Mouse (Mus musculus) intestine, embryonic 14.5 days (tissue): ENCODE results near the gene Mylk4. TPM values are rescaled to one million over a fixed set of nuclear protein-coding genes. Genes with fewer than 3 reads are reported as not detected.
A peak's percentile ranks its signal among the peaks of the same experiment; 100 is the strongest.

Experiments used
- ATAC-seq: fragments of 200-750 bp; cut with Nextera tagmentation; replicated peaks from 2 replicates; pipeline ENCODE4 v1.8.0; 2017; ENCODE audit warnings: low read depth, moderate number of reproducible peaks, moderate TSS enrichment, moderate library complexity; ENCODE audit not compliant: low FRiP score, low TSS enrichment
- DNase-seq: peaks from one replicate; pipeline ENCODE4 v3.0.0-alpha.2; 2018; ENCODE audit warnings: low spot score
- H3K27ac ChIP-seq: fragments of 300-500 bp; sonication (generic); 2 replicates; pipeline ENCODE4 v1.5.1; 2014; ENCODE audit warnings: low read depth, mild to moderate bottlenecking, control low read depth
- H3K27me3 ChIP-seq: fragments of 300-500 bp; sonication (generic); replicated peaks from 2 replicates; pipeline ENCODE4 v1.6.1; 2014; ENCODE audit warnings: low read length, control low read depth; ENCODE audit not compliant: control insufficient read depth, insufficient read depth
- H3K36me3 ChIP-seq: fragments of 300-500 bp; sonication (generic); 2 replicates; pipeline ENCODE4 v1.6.1; 2014; ENCODE audit warnings: low read length, control low read depth; ENCODE audit not compliant: control insufficient read depth, insufficient read depth
- H3K4me1 ChIP-seq: fragments of 300-500 bp; sonication (generic); replicated peaks from 2 replicates; pipeline ENCODE4 v1.6.1; 2014; ENCODE audit warnings: low read length, control low read depth, mixed read lengths; ENCODE audit not compliant: control insufficient read depth, insufficient read depth
- H3K4me2 ChIP-seq: fragments of 300-500 bp; sonication (generic); 2 replicates; pipeline ENCODE4 v1.6.1; 2014; ENCODE audit warnings: low read length
- H3K4me3 ChIP-seq: fragments of 300-500 bp; sonication (generic); 2 replicates; pipeline ENCODE4 v1.5.1; 2014; ENCODE audit warnings: low read depth, low read length, control low read depth, mixed read lengths
- H3K9ac ChIP-seq: fragments of 300-500 bp; sonication (generic); 2 replicates; pipeline ENCODE4 v1.6.1; 2014; ENCODE audit warnings: mild to moderate bottlenecking, low read length
- H3K9me3 ChIP-seq: fragments of 300-500 bp; sonication (generic); 2 replicates; pipeline ENCODE4 v1.6.1; 2016; ENCODE audit warnings: low read length, control low read depth; ENCODE audit not compliant: control insufficient read depth
- WGBS: fragments of 180-500 bp; shearing (Covaris S2); extraction: QIAGEN DNeasy Blood & Tissue Kit; methylation state at CpG from one replicate; pipeline ENCODE4 v1.1.7; 2014; 5-methylcytosine and 5-hydroxymethylcytosine counted together
- polyA plus RNA-seq: library from polyadenylated mRNA; unstranded; fragments of >200 nt; fragmentation: Nextera tagmentation; extraction: Ambion mirVana; gene quantifications from 2 replicates; pipeline ENCODE4 v1.2.1, GENCODE M21; 2014

The Mylk4 gene
- polyA plus RNA-seq, 1 experiment from 2014 or later, result not detected

GRCm38 (mm10) chr13:32698956-32699355 lies 84.8 kb downstream of the Mylk4 start:
- no peak overlapping the region for H3K27ac ChIP-seq
- DNase-seq (no peak), ATAC-seq (no peak)
- H3K4me1 ChIP-seq, result no peaks in the 10 kb centered on the region
- no peak overlapping the region for H3K4me3 ChIP-seq
- H3K9ac ChIP-seq, result no peak overlapping the region
- no peaks in the 10 kb centered on the region for H3K36me3 ChIP-seq
- H3K9me3 ChIP-seq, result no peaks in the 10 kb centered on the region
- no peak overlapping the region for H3K4me2 ChIP-seq
- H3K27me3 ChIP-seq, result no peaks in the 10 kb centered on the region
- WGBS, result 92% methylated on average over 3 of the region's 3 CpGs

- Histone ChIP-seq H3K9ac (no peak overlapping the region), H3K27ac (no peak overlapping the region), H3K4me3 (no peak overlapping the region), H3K4me2 (no peak overlapping the region), H3K27me3 (no peaks in the 10 kb centered on the region), H3K9me3 (no peaks in the 10 kb centered on the region), H3K36me3 (no peaks in the 10 kb centered on the region), H3K4me1 (no peaks in the 10 kb centered on the region)
- DNase-seq, result no peak
- no peak for ATAC-seq
- 88% methylated on average over 6 of the region's 6 CpGs for WGBS
These were observed 89.8 kb downstream of the Mylk4 start for GRCm38 (mm10) chr13:32693886-32694455.

DNA sequence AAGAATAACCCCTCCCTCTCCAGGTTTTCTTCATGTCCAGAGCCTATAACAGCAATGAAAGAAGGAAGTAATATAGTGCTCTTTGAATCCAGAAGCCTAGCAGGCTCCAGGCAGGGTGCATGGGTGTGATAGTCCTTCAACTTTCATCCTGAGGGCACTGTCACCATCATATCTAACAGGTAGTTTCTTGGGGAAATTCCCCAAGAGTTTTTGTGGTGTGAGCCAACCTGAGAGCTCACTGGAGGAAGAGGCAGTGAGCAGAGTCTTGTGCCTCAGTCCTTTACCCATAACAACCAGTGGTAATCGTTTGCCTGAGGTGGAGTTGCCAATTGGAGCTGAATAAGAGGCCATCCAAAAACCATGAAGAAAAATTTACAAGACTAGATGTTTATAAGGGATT lies 91.2 kb downstream of the Mylk4 start:
- H3K4me2 ChIP-seq, result no peak overlapping the region
- no peak overlapping the region for H3K9ac ChIP-seq
- no peaks in the 10 kb centered on the region for H3K27me3 ChIP-seq
- H3K9me3 ChIP-seq, result no peaks in the 10 kb centered on the region
- no peaks in the 10 kb centered on the region for H3K4me1 ChIP-seq
- no peak overlapping the region for H3K4me3 ChIP-seq
- DNase-seq, result no peak
- ATAC-seq, result no peak
- H3K27ac ChIP-seq, result no peak overlapping the region
- WGBS, result 73% methylated on average over 1 of the region's 1 CpGs
- H3K36me3 ChIP-seq, result no peaks in the 10 kb centered on the region

- Histone ChIP-seq H3K4me2 (no peak overlapping the region), H3K9me3 (no peaks in the 10 kb centered on the region), H3K4me1 (no peaks in the 10 kb centered on the region), H3K4me3 (no peak overlapping the region), H3K27ac (no peak overlapping the region), H3K36me3 (no peaks in the 10 kb centered on the region), H3K9ac (no peak overlapping the region), H3K27me3 (no peaks in the 10 kb centered on the region)
- ATAC-seq (no peak), DNase-seq (no peak)
- 86% methylated on average over 3 of the region's 3 CpGs for WGBS
These were observed 93.5 kb downstream of the Mylk4 start for GRCm38 (mm10) chr13:32690279-32690678.

DNA sequence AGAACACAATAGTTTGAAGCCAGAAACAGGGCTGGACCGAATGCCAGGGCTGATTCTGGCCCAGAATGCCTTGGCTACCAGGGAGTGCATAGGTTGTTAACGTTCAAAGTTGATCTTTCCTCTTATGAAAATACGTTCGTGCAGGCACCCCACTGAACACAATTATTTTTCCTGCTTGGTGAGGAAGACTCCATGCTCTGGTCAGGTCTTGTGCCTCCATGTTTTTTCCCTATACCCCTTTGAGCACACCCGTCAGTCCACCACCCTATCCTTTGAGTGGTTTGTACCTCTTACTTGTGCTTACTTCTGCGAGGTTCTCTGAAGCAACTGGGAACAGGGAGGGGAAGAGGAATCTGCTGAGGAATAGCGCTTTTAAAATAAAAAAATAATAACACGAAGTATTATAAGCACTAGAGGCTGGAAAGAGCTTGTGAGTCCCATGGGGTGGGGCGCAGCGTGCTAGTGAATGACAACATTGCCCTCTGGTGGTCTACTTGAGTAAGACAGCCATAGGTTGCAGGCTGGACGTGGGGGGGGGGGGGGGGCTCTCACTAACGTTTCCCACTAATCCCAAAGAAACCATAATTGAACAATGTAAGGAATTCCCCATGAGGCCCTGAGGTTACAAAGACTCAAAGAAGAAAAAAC lies 102.8 kb downstream of the Mylk4 start:
- DNase-seq (peak; percentile 77), ATAC-seq (no peak)
- H3K4me3 ChIP-seq, result no peak overlapping the region
- no peak overlapping the region for H3K27ac ChIP-seq
- no peaks in the 10 kb centered on the region for H3K27me3 ChIP-seq
- WGBS, result 36% methylated on average over 12 of the region's 12 CpGs
- H3K4me2 ChIP-seq, result peak overlapping the region; percentile 12
- no peaks in the 10 kb centered on the region for H3K36me3 ChIP-seq
- no peak overlapping the region for H3K9ac ChIP-seq
- 0 out of 2 replicates have a peak, but pooled peaks cover 2% of the 10 kb centered on the region for H3K4me1 ChIP-seq
- H3K9me3 ChIP-seq, result no peaks in the 10 kb centered on the region

- H3K4me3 ChIP-seq, result no peak overlapping the region
- H3K9ac ChIP-seq, result no peak overlapping the region
- ATAC-seq (no peak), DNase-seq (no peak)
- no peaks in the 10 kb centered on the region for H3K9me3 ChIP-seq
- no peaks in the 10 kb centered on the region for H3K27me3 ChIP-seq
- H3K4me2 ChIP-seq, result no peak overlapping the region
- H3K27ac ChIP-seq, result no peak overlapping the region
- 92% methylated on average over 12 of the region's 12 CpGs for WGBS
- 0 out of 2 replicates have a peak, but pooled peaks cover 2% of the 10 kb centered on the region for H3K4me1 ChIP-seq
- H3K36me3 ChIP-seq, result no peaks in the 10 kb centered on the region
These were observed 103.6 kb downstream of the Mylk4 start for GRCm38 (mm10) chr13:32680121-32680551.

DNA sequence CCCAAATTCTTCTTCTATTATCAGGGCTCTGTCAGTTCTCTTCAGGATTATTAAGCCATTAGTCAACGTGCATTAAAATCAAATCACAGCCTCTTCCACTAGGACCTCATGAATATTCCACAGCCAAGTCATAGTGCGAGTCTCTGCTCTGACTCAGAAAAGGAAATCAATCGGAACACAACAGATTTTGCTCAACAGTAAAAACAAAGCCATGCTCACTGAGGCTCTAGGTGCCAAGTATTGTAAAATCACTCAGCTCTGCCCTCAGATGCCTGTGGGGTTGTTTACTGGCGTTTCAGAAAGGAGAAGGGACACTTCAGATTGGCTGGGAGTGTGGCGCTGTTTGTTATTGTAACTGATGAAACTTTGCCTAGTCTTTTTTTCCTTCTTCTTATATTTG lies 104.8 kb downstream of the Mylk4 start:
- 65% methylated on average over 5 of the region's 5 CpGs for WGBS
- 0 out of 2 replicates have a peak, but pooled peaks cover 2% of the 10 kb centered on the region for H3K4me1 ChIP-seq
- no peak overlapping the region for H3K9ac ChIP-seq
- no peak overlapping the region for H3K27ac ChIP-seq
- no peak for ATAC-seq
- no peaks in the 10 kb centered on the region for H3K9me3 ChIP-seq
- no peak overlapping the region for H3K4me2 ChIP-seq
- no peaks in the 10 kb centered on the region for H3K36me3 ChIP-seq
- no peak overlapping the region for H3K4me3 ChIP-seq
- no peak for DNase-seq
- H3K27me3 ChIP-seq, result no peaks in the 10 kb centered on the region

- Histone ChIP-seq H3K4me3 (no peak overlapping the region), H3K36me3 (no peaks in the 10 kb centered on the region), H3K4me2 (no peak overlapping the region), H3K4me1 (no peaks in the 10 kb centered on the region), H3K9me3 (no peaks in the 10 kb centered on the region), H3K27ac (no peak overlapping the region), H3K27me3 (no peaks in the 10 kb centered on the region), H3K9ac (no peak overlapping the region)
- DNase-seq, result no peak
- WGBS, result 45% methylated on average over 7 of the region's 7 CpGs
- ATAC-seq, result no peak
These were observed 113.0 kb downstream of the Mylk4 start for GRCm38 (mm10) chr13:32670782-32671181.

DNA sequence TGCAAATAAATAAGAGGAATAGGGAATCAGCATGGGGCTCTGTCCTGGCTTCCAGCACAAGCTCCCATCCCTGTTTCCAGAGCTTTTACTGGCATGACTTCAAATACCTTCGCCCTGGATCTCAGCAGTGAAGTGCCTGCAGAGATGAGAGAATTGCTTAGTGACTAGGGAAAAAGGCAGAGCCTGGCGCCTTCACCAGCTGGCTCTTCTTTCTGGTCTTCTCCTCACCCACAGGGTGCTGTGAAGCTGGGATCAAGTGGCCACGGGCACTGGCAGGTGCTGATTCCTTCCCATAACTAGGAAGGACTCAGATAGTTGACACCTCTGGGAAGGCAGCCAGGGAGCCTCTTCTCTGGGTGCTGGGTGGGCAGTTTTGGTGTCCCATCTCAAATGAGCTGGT lies 115.5 kb downstream of the Mylk4 start:
- no peaks in the 10 kb centered on the region for H3K27me3 ChIP-seq
- H3K9me3 ChIP-seq, result no peaks in the 10 kb centered on the region
- WGBS, result 88% methylated on average over 3 of the region's 3 CpGs
- H3K4me3 ChIP-seq, result no peak overlapping the region
- H3K36me3 ChIP-seq, result no peaks in the 10 kb centered on the region
- ATAC-seq (no peak), DNase-seq (no peak)
- no peak overlapping the region for H3K4me2 ChIP-seq
- H3K27ac ChIP-seq, result no peak overlapping the region
- no peaks in the 10 kb centered on the region for H3K4me1 ChIP-seq
- no peak overlapping the region for H3K9ac ChIP-seq
